Mouse (Mus musculus): ENCODE measurements around the gene Kdm8. TPM values are rescaled to one million over a fixed set of nuclear protein-coding genes. Genes with fewer than 3 reads are reported as not detected.

The Kdm8 gene
- polyA plus RNA-seq, 1 experiment from 2014 or later: 7.7 TPM

DNA sequence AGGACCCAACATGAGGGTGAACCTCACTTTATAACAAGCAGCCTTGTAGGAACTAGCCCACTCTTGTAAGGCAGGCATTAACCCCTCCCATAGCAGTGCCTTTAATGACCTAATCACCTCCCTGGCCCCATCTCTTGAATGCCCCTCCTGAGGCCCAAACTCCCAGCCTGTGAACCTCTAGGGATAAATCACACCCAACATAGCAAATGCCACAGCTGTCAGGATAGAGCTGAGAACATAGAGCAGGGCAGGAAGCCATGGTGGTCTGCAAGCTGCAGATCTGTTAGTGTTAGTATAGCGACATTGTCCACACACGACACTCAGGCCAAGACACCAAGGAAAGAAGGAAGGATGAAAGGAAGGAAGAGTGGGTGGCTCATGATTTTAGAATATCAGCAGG, 6.6 kb downstream of the Kdm8 start:
- Histone ChIP-seq H3K27ac (no peak overlapping the region), H3K9me3 (replicated peaks; ENCODE audit: low read length) (no peaks in the 10 kb centered on the region), H3K9ac (ENCODE audit: low read depth, low read length) (no peak overlapping the region), H3K27me3 (ENCODE audit: insufficient read depth, low read length) (no peaks in the 10 kb centered on the region), H3K4me3 (replicated peaks; ENCODE audit: low read depth, low read length) (no peak overlapping the region), H3K4me2 (ENCODE audit: low read length) (no peak overlapping the region), H3K4me1 (replicated peaks; ENCODE audit: insufficient read depth, low read length) (no peaks in the 10 kb centered on the region), H3K36me3 (ENCODE audit: insufficient read depth, low read length) (0 out of 2 replicates have a peak, but pooled peaks cover under 1% of the 10 kb centered on the region)
- 84% methylated on average over 2 of the region's 2 CpGs for WGBS
- no peak for TF ChIP-seq CTCF (IDR thresholded peaks at IDR 0.05; ENCODE audit: low read depth)
- ATAC-seq (replicated peaks; ENCODE audit: low FRiP score, low read depth): no peak
- DNase-seq (ENCODE audit: low spot score): no peak

DNA sequence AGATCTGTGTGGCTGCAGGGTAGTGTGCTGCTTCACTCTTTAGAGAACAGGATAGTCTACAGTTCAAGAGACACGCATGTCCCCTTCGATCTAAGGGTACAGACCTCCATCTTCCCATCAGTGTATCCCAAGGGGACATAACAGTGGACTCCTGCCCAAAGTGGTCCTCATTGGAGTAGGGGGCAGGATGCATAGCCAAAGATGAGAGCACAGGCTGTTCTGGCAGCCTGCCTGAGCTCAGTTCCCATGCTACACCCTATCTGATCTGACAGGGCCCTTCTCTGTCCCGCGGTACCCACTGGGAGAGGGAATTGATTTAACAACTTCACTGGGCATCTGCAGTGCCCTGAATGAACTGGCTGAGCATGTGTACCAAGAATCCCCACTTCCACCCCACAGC, 9.2 kb downstream of the Kdm8 start:
- Histone ChIP-seq H3K9ac (ENCODE audit: low read depth, low read length) (no peak overlapping the region), H3K9me3 (replicated peaks; ENCODE audit: low read length) (no peaks in the 10 kb centered on the region)

DNA sequence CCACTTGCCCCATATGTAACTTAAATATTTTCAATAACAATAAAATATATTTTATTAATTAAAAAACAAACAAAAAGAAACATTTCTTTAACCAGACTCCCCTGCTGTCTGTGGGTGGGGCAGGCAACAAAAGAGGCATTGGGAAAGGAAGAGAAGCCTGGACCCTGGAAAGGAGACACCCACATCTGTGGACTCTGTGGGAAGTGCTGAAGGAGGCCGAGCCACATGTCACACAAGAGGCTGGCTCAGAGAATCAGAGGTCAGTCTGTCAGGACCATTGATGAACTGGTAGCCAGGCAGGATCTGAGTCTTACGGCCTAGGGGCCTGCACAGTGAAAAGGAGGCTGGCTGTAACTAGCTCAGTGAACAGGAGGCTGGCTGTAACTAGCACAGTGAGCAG, 17.7 kb downstream of the Kdm8 start:
- Histone ChIP-seq H3K4me1 (replicated peaks; ENCODE audit: insufficient read depth, low read length) (no peaks in the 10 kb centered on the region), H3K4me2 (ENCODE audit: low read length) (no peak overlapping the region), H3K36me3 (ENCODE audit: insufficient read depth, low read length) (peaks cover 19% of the 10 kb centered on the region), H3K27ac (no peak overlapping the region), H3K9me3 (replicated peaks; ENCODE audit: low read length) (no peaks in the 10 kb centered on the region), H3K4me3 (replicated peaks; ENCODE audit: low read depth, low read length) (no peak overlapping the region), H3K9ac (ENCODE audit: low read depth, low read length) (no peak overlapping the region), H3K27me3 (ENCODE audit: insufficient read depth, low read length) (no peaks in the 10 kb centered on the region)
- TF ChIP-seq CTCF (IDR thresholded peaks at IDR 0.05; ENCODE audit: low read depth): no peak
- DNase-seq (ENCODE audit: low spot score) (no peak), ATAC-seq (replicated peaks; ENCODE audit: low FRiP score, low read depth) (no peak)
- WGBS: 39% methylated on average over 2 of the region's 2 CpGs

More for the DNA sequence above, 9.2 kb downstream of the Kdm8 start:
- no peak overlapping the region for H3K27ac ChIP-seq
- TF ChIP-seq CTCF (IDR thresholded peaks at IDR 0.05; ENCODE audit: low read depth): no peak
- no peaks in the 10 kb centered on the region for H3K4me1 ChIP-seq (replicated peaks; ENCODE audit: insufficient read depth, low read length)
- H3K4me2 ChIP-seq (ENCODE audit: low read length): no peak overlapping the region
- WGBS: 99% methylated on average over 4 of the region's 4 CpGs
- ATAC-seq (replicated peaks; ENCODE audit: low FRiP score, low read depth): no peak
- no peak overlapping the region for H3K4me3 ChIP-seq (replicated peaks; ENCODE audit: low read depth, low read length)
- H3K27me3 ChIP-seq (ENCODE audit: insufficient read depth, low read length): no peaks in the 10 kb centered on the region
- no peak for DNase-seq (ENCODE audit: low spot score)
- H3K36me3 ChIP-seq (ENCODE audit: insufficient read depth, low read length): peaks cover 9% of the 10 kb centered on the region

DNA sequence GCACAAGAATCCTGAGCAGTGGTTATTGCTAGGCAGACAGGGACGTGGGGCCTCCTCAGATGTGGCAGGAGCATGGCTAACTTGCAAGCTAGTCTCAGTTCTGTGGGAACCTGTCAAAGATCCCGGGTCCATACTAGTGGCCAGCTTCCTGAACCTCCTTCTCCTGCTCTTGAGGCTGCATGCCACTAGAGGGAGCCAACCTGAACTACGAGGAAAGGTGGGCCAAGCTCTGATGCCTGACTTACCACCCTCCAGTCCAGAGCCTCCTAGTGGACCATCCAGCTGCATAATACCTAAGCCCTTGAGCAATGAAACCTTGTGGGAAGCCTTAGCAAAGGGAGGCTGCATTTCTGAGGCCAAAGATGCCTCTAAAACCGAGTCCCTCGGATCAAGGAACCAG, 25.5 kb downstream of the Kdm8 start:
- no peaks in the 10 kb centered on the region for H3K27me3 ChIP-seq (ENCODE audit: insufficient read depth, low read length)
- peaks cover 8% of the 10 kb centered on the region for H3K4me1 ChIP-seq (replicated peaks; ENCODE audit: insufficient read depth, low read length)
- ATAC-seq (replicated peaks; ENCODE audit: low FRiP score, low read depth) (no peak; the same call in 1 of the 2 replicates), DNase-seq (ENCODE audit: low spot score) (peak; percentile 94)
- H3K27ac ChIP-seq: no peak overlapping the region
- TF ChIP-seq CTCF (IDR thresholded peaks at IDR 0.05; ENCODE audit: low read depth): peak; percentile 95
- peaks cover 44% of the 10 kb centered on the region for H3K36me3 ChIP-seq (ENCODE audit: insufficient read depth, low read length)
- no peaks in the 10 kb centered on the region for H3K9me3 ChIP-seq (replicated peaks; ENCODE audit: low read length)
- no peak overlapping the region for H3K4me3 ChIP-seq (replicated peaks; ENCODE audit: low read depth, low read length)
- H3K9ac ChIP-seq (ENCODE audit: low read depth, low read length): no peak overlapping the region
- no peak overlapping the region for H3K4me2 ChIP-seq (ENCODE audit: low read length)
- WGBS: 31% methylated on average over 5 of the region's 5 CpGs

DNA sequence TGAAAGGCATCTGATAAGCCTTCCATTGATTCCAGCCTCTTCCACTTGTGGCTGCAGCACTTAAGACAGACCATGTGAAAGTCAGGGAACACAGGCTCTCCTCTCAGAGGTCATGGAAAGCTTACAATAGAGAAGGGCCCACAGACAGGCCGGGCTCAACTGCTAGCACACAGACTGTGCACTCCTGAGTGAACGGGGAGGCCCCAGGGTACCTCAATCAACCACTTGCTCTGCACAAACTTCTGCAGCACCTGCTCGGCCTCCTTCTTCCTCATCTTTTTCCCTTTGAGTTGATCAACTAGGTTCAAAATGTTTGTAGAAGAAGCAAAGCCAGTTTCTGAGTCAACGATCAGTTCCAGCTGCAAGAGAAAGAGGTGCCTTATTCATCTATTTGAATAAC, 26.4 kb downstream of the Kdm8 start:
- H3K27me3 ChIP-seq (ENCODE audit: insufficient read depth, low read length): no peaks in the 10 kb centered on the region
- DNase-seq (ENCODE audit: low spot score): no peak
- no peak overlapping the region for H3K9ac ChIP-seq (ENCODE audit: low read depth, low read length)
- peaks cover 16% of the 10 kb centered on the region for H3K4me1 ChIP-seq (replicated peaks; ENCODE audit: insufficient read depth, low read length)
- no peak overlapping the region for H3K27ac ChIP-seq
- H3K36me3 ChIP-seq (ENCODE audit: insufficient read depth, low read length): peaks cover 38% of the 10 kb centered on the region
- TF ChIP-seq CTCF (IDR thresholded peaks at IDR 0.05; ENCODE audit: low read depth): no peak
- no peak overlapping the region for H3K4me2 ChIP-seq (ENCODE audit: low read length)
- WGBS: 97% methylated on average over 4 of the region's 4 CpGs
- no peak for ATAC-seq (replicated peaks; ENCODE audit: low FRiP score, low read depth)
- no peaks in the 10 kb centered on the region for H3K9me3 ChIP-seq (replicated peaks; ENCODE audit: low read length)
- no peak overlapping the region for H3K4me3 ChIP-seq (replicated peaks; ENCODE audit: low read depth, low read length)

DNA sequence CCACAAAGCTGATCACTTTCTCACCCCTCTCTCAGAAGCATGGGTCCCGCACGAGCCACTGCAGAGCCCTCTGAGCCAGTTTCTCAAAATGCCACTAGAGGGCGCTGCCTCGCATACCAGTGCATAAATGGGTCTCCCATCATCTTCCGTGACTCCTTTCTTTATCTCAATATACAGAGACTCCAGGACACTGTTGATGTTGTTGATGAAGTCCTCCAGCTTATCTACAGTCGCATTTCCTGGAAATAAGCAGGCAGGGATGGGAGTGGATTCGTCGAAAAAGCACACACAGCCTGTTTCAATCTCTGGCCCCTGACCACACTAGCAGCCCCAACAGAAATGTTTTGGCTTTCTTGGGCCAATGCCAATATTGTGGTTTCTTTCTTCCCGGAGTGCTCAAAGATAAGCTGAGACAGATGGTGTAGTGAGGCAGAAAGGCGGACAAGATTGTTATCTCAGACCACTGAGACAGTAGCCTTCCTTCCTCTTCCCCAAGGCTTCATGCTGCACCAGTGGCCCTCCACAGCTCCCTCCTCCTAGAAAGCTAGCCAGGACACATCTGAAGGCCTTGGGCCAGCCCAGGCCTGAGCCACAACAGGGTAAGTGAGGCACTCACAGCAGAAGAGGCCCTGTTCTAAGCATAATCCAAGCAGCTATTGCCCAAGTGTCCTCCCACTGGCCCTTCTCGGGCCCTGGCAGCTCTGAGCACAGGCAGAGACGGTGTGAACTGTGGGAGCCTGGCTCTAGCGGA, 27.7 kb downstream of the Kdm8 start:
- peak; percentile 36 for ATAC-seq (replicated peaks; ENCODE audit: low FRiP score, low read depth)
- DNase-seq (ENCODE audit: low spot score): peak; percentile 95
- H3K4me3 ChIP-seq (replicated peaks; ENCODE audit: low read depth, low read length): no peak overlapping the region
- H3K27me3 ChIP-seq (ENCODE audit: insufficient read depth, low read length): no peaks in the 10 kb centered on the region
- H3K27ac ChIP-seq: peak overlapping the region; percentile 88
- WGBS: 23% methylated on average over 13 of the region's 13 CpGs
- H3K9me3 ChIP-seq (replicated peaks; ENCODE audit: low read length): no peaks in the 10 kb centered on the region
- peaks cover 26% of the 10 kb centered on the region for H3K36me3 ChIP-seq (ENCODE audit: insufficient read depth, low read length)
- peaks cover 26% of the 10 kb centered on the region for H3K4me1 ChIP-seq (replicated peaks; ENCODE audit: insufficient read depth, low read length)
- H3K4me2 ChIP-seq (ENCODE audit: low read length): no peak overlapping the region
- TF ChIP-seq CTCF (IDR thresholded peaks at IDR 0.05; ENCODE audit: low read depth): peak; percentile 92
- H3K9ac ChIP-seq (ENCODE audit: low read depth, low read length): no peak overlapping the region

Data from kidney, postnatal 0 days (tissue).